Mouse (Mus musculus) lung, embryonic 16.5 days (tissue): ENCODE results near the gene Emc6. TPM values are rescaled to one million over a fixed set of nuclear protein-coding genes. Genes with fewer than 3 reads are reported as not detected.

Experiments used
- ATAC-seq: fragments of 200-750 bp; cut with Nextera tagmentation; 2 replicates; pipeline ENCODE4 v1.8.0; 2017; ENCODE audit warnings: low read depth, mild to moderate bottlenecking, moderate library complexity
- H3K27ac ChIP-seq: fragments of 300-500 bp; sonication (generic); 2 replicates; pipeline ENCODE4 v1.5.1; 2014; ENCODE audit warnings: mild to moderate bottlenecking, control low read depth, low read length
- H3K27me3 ChIP-seq: fragments of 300-500 bp; sonication (generic); 2 replicates; pipeline ENCODE4 v1.6.1; 2014; ENCODE audit warnings: low read depth, low read length, mixed read lengths; ENCODE audit not compliant: control insufficient read depth, insufficient read depth
- H3K36me3 ChIP-seq: fragments of 300-500 bp; sonication (generic); 2 replicates; pipeline ENCODE4 v1.6.1; 2014; ENCODE audit warnings: low read length; ENCODE audit not compliant: control insufficient read depth, insufficient read depth
- H3K4me1 ChIP-seq: fragments of 300-500 bp; sonication (generic); replicated peaks from 2 replicates; pipeline ENCODE4 v1.6.1; 2014; ENCODE audit warnings: low read length, mixed read lengths; ENCODE audit not compliant: control insufficient read depth, insufficient read depth
- H3K4me2 ChIP-seq: fragments of 300-500 bp; sonication (generic); 2 replicates; pipeline ENCODE4 v1.6.1; 2014; ENCODE audit warnings: low read depth, low read length, control low read depth
- H3K4me3 ChIP-seq: fragments of 300-500 bp; sonication (generic); 2 replicates; pipeline ENCODE4 v1.5.1; 2014; ENCODE audit warnings: mild to moderate bottlenecking, low read length, control low read depth
- H3K9ac ChIP-seq: fragments of 300-500 bp; sonication (generic); 2 replicates; pipeline ENCODE4 v1.6.1; 2014; ENCODE audit warnings: low read length, control low read depth
- H3K9me3 ChIP-seq: fragments of 300-500 bp; sonication (generic); 2 replicates; pipeline ENCODE4 v1.6.1; 2016; ENCODE audit warnings: low read length; ENCODE audit not compliant: control insufficient read depth
- WGBS: fragments of 180-500 bp; shearing (Covaris S2); extraction: QIAGEN DNeasy Blood & Tissue Kit; methylation state at CpG from one replicate; pipeline ENCODE4 v1.1.7; 2014; 5-methylcytosine and 5-hydroxymethylcytosine counted together
- polyA plus RNA-seq: library from polyadenylated mRNA; unstranded; fragments of >200 nt; fragmentation: Nextera tagmentation; extraction: Ambion mirVana; gene quantifications from 2 replicates; pipeline ENCODE4 v1.2.1, GENCODE M21; 2015

Emc6 gene
- polyA plus RNA-seq, 1 experiment from 2014 or later, result 121 TPM

- Histone ChIP-seq H3K27me3 (no peaks in the 10 kb centered on the region), H3K27ac (no peak overlapping the region), H3K4me3 (no peak overlapping the region), H3K36me3 (peaks cover 17% of the 10 kb centered on the region), H3K9me3 (no peaks in the 10 kb centered on the region), H3K4me1 (no peaks in the 10 kb centered on the region), H3K4me2 (no peak overlapping the region), H3K9ac (no peak overlapping the region)
- no peak for ATAC-seq
- WGBS, result 79% methylated on average over 6 of the region's 6 CpGs
These were observed 10.4 kb upstream of the Emc6 start for GRCm38 (mm10) chr11:73187231-73187630.

GRCm38 (mm10) chr11:73185872-73186615 lies 9.2 kb upstream of the Emc6 start:
- no peak overlapping the region for H3K4me2 ChIP-seq
- H3K27ac ChIP-seq, result no peak overlapping the region
- no peaks in the 10 kb centered on the region for H3K27me3 ChIP-seq
- H3K36me3 ChIP-seq, result peaks cover 19% of the 10 kb centered on the region
- WGBS, result 85% methylated on average over 10 of the region's 10 CpGs
- no peaks in the 10 kb centered on the region for H3K4me1 ChIP-seq
- no peak overlapping the region for H3K4me3 ChIP-seq
- H3K9ac ChIP-seq, result no peak overlapping the region
- 0 out of 2 replicates have a peak, but pooled peaks have one; percentile 5 for ATAC-seq
- H3K9me3 ChIP-seq, result no peaks in the 10 kb centered on the region

GRCm38 (mm10) chr11:73177895-73178294 lies 1.1 kb upstream of the Emc6 start:
- H3K36me3 ChIP-seq, result peaks cover 12% of the 10 kb centered on the region; the same call in 1 of the 2 replicates
- WGBS, result 2% methylated on average over 2 of the region's 2 CpGs
- no peaks in the 10 kb centered on the region for H3K9me3 ChIP-seq
- H3K27ac ChIP-seq, result peak overlapping the region; percentile 99
- H3K4me3 ChIP-seq, result peak overlapping the region; percentile 83
- H3K4me1 ChIP-seq, result peaks cover 24% of the 10 kb centered on the region
- H3K9ac ChIP-seq, result peak overlapping the region; percentile 88
- no peaks in the 10 kb centered on the region for H3K27me3 ChIP-seq
- no peak for ATAC-seq
- H3K4me2 ChIP-seq, result peak overlapping the region; percentile 77

- under 1% methylated on average over 28 of the region's 28 CpGs for WGBS
- Histone ChIP-seq H3K4me2 (peak overlapping the region; percentile 77), H3K9ac (peak overlapping the region; percentile 88), H3K27me3 (no peaks in the 10 kb centered on the region), H3K27ac (peak overlapping the region; percentile 99), H3K36me3 (peaks cover 12% of the 10 kb centered on the region; the same call in 1 of the 2 replicates), H3K4me3 (peak overlapping the region; percentile 83), H3K4me1 (peaks cover 27% of the 10 kb centered on the region), H3K9me3 (no peaks in the 10 kb centered on the region)
- ATAC-seq, result peak; percentile 91
These were observed 655 bp upstream of the Emc6 start for GRCm38 (mm10) chr11:73177509-73177875.

GRCm38 (mm10) chr11:73176186-73176585 lies 651 bp downstream of the Emc6 start:
- under 1% methylated on average over 15 of the region's 15 CpGs for WGBS
- Histone ChIP-seq H3K4me3 (peak overlapping the region; percentile 83), H3K4me2 (peak overlapping the region; percentile 73), H3K4me1 (peaks cover 40% of the 10 kb centered on the region), H3K9ac (peak overlapping the region; percentile 95), H3K27ac (peak overlapping the region; percentile 87), H3K36me3 (peaks cover 8% of the 10 kb centered on the region; the same call in 1 of the 2 replicates), H3K27me3 (no peaks in the 10 kb centered on the region), H3K9me3 (no peaks in the 10 kb centered on the region)
- no peak for ATAC-seq

GRCm38 (mm10) chr11:73175612-73176011 lies 1.2 kb downstream of the Emc6 start:
- Histone ChIP-seq H3K9ac (peak overlapping the region; percentile 95), H3K4me2 (peak overlapping the region; percentile 73), H3K4me1 (peaks cover 40% of the 10 kb centered on the region), H3K36me3 (peaks cover 5% of the 10 kb centered on the region; the same call in 1 of the 2 replicates), H3K27me3 (no peaks in the 10 kb centered on the region), H3K27ac (peak overlapping the region; percentile 87), H3K9me3 (no peaks in the 10 kb centered on the region), H3K4me3 (peak overlapping the region; percentile 83)
- 24% methylated on average over 8 of the region's 8 CpGs for WGBS
- ATAC-seq, result no peak

GRCm38 (mm10) chr11:73172186-73172585 lies 4.7 kb downstream of the Emc6 start:
- ATAC-seq, result peak; percentile 16; the same call in 1 of the 2 replicates
- H3K9me3 ChIP-seq, result no peaks in the 10 kb centered on the region
- H3K36me3 ChIP-seq, result 0 out of 2 replicates have a peak, but pooled peaks cover 5% of the 10 kb centered on the region
- H3K4me2 ChIP-seq, result peak overlapping the region; percentile 21; the same call in 1 of the 2 replicates
- no peak overlapping the region for H3K4me3 ChIP-seq
- H3K27ac ChIP-seq, result peak overlapping the region; percentile 81
- peaks cover 33% of the 10 kb centered on the region for H3K4me1 ChIP-seq
- H3K9ac ChIP-seq, result no peak overlapping the region
- 20% methylated on average over 5 of the region's 5 CpGs for WGBS
- H3K27me3 ChIP-seq, result no peaks in the 10 kb centered on the region

GRCm38 (mm10) chr11:73169231-73169630 lies 7.6 kb downstream of the Emc6 start:
- Histone ChIP-seq H3K36me3 (0 out of 2 replicates have a peak, but pooled peaks cover 2% of the 10 kb centered on the region), H3K9me3 (no peaks in the 10 kb centered on the region), H3K27me3 (no peaks in the 10 kb centered on the region), H3K27ac (no peak overlapping the region), H3K9ac (no peak overlapping the region), H3K4me3 (no peak overlapping the region), H3K4me1 (peaks cover 19% of the 10 kb centered on the region), H3K4me2 (no peak overlapping the region)
- no peak for ATAC-seq
- WGBS, result 43% methylated on average over 4 of the region's 4 CpGs

- H3K4me2 ChIP-seq, result no peak overlapping the region
- H3K4me3 ChIP-seq, result no peak overlapping the region
- H3K27me3 ChIP-seq, result no peaks in the 10 kb centered on the region
- no peak overlapping the region for H3K27ac ChIP-seq
- H3K36me3 ChIP-seq, result no peaks in the 10 kb centered on the region
- H3K9me3 ChIP-seq, result no peaks in the 10 kb centered on the region
- H3K9ac ChIP-seq, result no peak overlapping the region
- no peak for ATAC-seq
- 69% methylated on average over 6 of the region's 6 CpGs for WGBS
- H3K4me1 ChIP-seq, result peaks cover 19% of the 10 kb centered on the region
These were observed 8.3 kb downstream of the Emc6 start for GRCm38 (mm10) chr11:73168576-73168975.
